Comparison of ENCODE assay signal across 15 mouse cellular contexts in genomic region chr17:44208900-44209299, GRCm38 (mm10).
"Had no signal": no experiment of that assay in that cellular context is flagged by ENCODE, and none has a peak within 500 bp of the region (broad histone marks: within the 10 kb centered on the region; RNA-seq: fewer than 3 reads in every experiment).

No protein-coding gene starts in this region.

- H3K9me3 ChIP-seq: limb, embryonic 15.5 days; liver, embryonic 13.5 days; midbrain, embryonic 15.5 days; neural tube, embryonic 13.5 days had no signal

- H3K4me3 ChIP-seq: left cerebral cortex, adult 2 months; limb, embryonic 15.5 days; liver, embryonic 13.5 days; midbrain, embryonic 15.5 days; neural tube, embryonic 13.5 days had no signal

- H3K4me2 ChIP-seq: limb, embryonic 15.5 days; liver, embryonic 13.5 days; midbrain, embryonic 11.5 days; midbrain, embryonic 15.5 days; neural tube, embryonic 13.5 days had no signal

- H3K27ac ChIP-seq: left cerebral cortex, adult 2 months; limb, embryonic 15.5 days; liver, embryonic 13.5 days; midbrain, embryonic 15.5 days; neural tube, embryonic 13.5 days had no signal

- H3K36me3 ChIP-seq: limb, embryonic 15.5 days; liver, embryonic 13.5 days; midbrain, embryonic 15.5 days; neural tube, embryonic 13.5 days had no signal

- DNase-seq: kidney, adult 8-10 months; kidney, postnatal 4 days; liver, embryonic 13.5 days; lung, adult 18-20 months; lung, postnatal 4 days; right cerebral cortex, postnatal 25 days; spleen, adult 18-20 months; thymus, adult 2 months; thymus, postnatal 25 days had no signal

- H3K27me3 ChIP-seq: limb, embryonic 15.5 days; liver, embryonic 13.5 days; midbrain, embryonic 15.5 days; neural tube, embryonic 13.5 days had no signal

- ATAC-seq: intestine, postnatal 0 days; midbrain, embryonic 15.5 days had no signal

- H3K4me1 ChIP-seq: limb, embryonic 15.5 days; liver, embryonic 13.5 days; midbrain, embryonic 15.5 days; neural tube, embryonic 13.5 days had no signal

- H3K9ac ChIP-seq: limb, embryonic 15.5 days; liver, embryonic 13.5 days; midbrain, embryonic 15.5 days; neural tube, embryonic 13.5 days had no signal
